Mouse (Mus musculus): ENCODE measurements around the gene Mcidas.
"Not testable (repeated sequence)": the region's sequence is repeated elsewhere in the genome, so short reads cannot be mapped to it uniquely, and the experiment has no call there.

Mcidas gene

DNA sequence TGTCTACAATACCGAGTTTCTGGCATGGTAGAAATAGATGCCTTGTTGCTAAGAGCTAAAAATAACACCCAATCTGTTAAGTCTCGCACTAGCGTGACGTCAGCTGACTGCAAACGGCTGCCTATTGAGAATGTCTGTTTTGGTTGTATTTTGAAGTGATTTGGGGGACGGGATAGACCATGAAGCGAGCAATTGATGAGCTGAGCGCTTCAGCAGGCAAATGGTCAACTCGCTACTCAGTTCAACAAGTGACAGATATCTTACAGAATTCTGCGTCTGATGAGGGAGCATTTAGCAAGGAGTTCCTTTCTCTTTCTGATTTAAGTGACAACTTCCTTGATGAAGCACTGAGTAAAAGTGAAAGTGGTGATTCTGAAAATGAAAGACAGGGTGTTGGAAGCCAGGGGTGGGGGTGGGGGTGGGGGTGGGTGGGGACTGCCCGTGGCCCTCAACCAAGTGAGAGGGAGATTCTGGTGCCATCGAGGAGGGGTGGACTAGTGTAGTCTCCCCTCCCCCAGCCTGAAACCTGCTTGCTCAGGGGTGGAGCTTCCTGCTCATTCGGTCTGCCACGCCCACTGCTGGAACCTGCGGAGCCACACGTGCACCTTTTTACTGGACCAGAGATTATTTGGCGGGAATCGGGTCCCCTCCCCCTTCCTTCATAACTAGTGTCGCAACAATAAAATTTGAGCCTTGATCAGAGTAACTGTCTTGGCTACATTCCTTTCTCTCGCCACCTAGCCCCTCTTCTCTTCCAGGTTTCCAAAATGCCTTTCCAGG lies 19.7 kb downstream of the Mcidas start:
- not testable (repeated sequence) for DNase-seq

DNA sequence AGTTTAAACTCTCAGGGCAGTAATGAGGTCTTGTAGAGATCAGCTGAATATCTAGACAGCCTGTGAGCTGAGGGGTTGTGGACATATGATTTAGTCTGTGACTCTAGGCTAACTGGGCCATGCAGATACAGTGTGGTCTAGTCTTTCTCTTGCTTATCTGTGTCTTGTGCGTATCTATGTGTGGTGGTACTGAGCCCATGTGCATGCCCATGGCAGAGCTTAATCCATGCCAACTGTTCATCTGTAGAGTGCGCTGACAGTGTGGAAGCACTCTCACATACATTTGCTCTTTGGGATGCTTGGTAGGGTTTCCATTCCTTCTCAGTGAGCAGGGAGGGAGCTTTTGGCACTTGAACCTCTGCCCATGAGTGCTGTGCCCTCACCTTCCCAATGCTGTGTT lies 27.9 kb downstream of the Mcidas start:
- DNase-seq: no peak

DNA sequence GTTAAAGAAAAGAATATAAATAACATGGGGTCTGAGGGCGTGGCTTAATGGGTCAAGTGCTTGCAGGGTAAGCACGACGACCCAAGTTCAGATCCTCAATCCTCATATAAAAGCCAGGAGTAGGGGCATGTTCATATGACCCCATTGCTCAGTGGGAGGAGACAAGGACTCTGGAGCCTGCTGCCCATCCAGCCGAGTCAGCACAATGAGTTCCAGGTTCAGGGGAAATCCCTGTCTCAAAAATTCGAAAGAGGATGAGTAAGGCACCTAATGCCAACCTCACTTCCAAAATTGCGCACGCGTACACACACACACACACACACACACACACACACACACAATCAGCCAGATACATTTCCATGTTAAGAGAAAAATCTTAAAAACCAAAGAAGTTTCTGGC lies 28.8 kb downstream of the Mcidas start:
- DNase-seq: no peak

DNA sequence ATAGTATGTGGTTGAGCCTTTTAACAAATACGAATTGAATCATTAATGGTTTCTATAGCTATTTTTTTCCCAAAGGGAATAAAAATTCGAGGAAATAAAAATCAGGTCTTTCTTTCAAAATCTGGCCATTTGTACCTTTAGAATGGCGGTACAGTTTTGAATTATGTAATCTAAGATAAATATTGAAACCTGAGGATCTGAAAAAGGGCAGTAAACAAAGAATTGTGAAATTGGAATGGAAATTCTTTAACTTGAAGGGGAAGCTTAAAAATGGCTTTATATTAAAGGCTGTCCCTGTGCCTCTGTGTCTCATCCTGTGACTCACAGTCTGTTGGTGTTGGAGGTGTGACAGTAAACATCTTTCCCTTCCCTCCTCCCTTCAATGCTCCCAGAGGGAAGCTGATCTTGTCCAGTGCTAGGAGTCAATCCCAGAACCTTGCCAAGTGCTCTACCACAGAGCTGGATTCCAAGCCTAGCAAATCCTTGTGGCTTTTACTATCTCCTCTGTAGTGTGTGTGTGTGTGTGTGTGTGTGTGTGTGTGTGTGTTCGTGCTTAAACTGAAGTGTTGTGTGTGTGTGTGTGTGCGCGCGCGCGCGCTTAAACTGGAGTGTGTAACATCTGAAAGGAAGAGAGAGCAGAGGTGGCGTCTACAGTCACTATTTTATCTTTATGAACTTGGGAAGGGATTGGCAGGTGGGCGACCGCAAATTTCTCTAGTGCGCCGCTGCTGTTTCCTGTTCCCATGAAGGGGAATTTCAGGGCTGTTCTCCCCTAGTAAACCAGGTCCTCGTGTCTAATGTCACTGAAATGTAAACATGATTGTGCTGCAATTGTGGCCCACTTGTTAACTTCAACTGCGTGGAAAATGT lies 29.9 kb downstream of the Mcidas start:
- no peak for DNase-seq

DNA sequence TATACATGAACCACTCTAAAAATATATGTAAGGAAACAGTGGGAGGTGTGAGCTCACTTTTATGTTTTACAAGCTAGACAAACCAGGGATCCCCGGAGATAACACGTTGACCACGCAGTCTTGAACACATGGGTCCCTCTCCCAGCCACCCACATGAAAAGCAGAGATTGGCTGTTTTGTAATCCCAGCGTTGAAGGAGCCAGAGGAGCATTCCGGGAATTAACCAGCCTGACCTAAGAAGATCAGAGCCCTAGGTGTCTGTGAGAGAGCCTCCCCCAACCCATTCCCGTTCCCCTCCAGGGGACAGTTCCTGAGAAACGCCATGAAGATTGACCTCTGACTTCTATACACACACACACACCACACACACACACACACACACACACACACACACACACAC lies 37.7 kb downstream of the Mcidas start:
- DNase-seq: no peak

DNA sequence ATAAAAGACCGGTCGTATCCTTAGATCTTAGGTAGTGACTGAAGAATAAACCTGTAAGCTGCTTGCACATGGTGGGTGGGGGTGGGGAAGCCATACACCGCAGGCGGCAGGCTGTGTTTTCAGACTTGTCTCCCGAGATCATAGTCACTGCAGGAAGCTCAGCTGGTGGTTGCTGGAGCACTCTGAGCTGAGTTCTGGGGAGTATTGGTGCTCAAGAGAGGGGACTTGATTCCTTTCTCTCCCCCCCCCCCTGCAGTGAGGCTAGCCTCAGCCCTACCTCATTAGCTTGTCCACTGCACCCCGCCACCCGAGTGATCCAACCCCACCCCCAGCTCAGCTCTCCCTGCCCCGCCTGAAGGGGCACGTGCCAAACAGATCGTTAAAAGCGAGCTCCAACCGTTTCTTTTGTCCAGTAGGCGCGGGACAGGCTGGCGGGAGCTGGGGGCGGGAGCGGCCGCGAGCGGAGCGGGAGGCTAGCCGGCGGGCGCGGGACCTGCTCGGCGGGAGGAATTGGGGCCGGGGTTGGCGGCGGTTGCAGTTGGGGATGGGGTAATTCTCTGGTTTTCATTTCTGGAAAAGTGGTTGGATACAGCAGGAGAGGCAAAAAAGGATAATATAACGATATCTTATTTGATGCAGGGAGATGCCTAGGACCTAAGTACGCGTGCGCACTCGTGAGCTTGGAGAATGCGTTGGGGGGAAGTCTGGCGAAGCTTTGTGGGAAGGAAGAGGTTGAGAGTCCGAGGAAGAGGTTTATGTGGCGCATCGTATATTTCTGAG lies 38.3 kb downstream of the Mcidas start:
- DNase-seq: peak; percentile 12

DNA sequence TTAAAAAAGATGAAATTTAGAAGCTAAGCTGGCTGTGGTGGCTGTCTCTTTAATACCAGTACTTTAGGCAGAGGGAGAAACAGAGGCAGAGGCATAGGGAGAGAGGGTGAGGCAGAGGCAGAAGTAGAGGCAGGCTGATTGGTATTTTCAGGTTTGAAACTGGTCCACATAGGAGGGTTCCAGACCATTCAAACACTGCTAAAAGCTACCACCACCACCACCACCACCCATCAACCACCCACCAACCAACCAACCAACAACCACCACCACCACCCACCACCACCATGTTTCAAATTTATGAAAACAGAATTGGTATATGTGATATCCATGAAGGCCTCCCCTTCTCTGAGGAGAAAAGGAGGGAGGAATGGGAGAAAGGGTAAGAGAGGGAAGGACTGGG lies 39.2 kb downstream of the Mcidas start:
- DNase-seq: no peak

DNA sequence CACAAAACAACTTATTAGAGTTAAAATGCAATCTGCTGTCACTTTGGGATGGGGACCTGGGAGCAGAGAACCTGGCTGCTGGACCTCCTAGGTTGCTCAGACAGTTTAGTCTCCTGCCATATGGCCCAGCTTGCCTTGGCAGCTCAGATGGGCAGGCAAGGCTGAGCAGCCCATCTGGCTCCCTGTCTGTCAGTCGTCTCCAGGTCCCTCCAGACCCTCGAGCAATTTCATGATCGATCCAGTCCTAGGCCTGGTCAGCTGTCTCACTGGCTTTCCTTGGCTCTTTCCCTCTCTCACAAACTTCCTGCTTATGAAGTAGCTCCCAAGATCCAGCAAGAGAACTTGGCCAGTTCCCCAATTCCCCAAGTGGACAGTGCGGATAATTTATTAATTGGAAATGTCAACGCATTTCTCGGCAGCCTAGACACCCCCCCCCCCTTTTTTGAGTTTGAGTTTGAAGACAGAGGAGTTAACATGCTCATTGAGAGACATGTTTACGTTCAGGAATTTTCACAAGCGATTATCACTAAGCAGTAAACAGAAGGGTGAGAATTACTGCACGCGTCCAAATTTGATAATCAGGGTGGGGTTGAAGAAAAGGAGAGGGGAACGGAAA lies 40.7 kb downstream of the Mcidas start:
- peak; percentile 29 for DNase-seq

DNA sequence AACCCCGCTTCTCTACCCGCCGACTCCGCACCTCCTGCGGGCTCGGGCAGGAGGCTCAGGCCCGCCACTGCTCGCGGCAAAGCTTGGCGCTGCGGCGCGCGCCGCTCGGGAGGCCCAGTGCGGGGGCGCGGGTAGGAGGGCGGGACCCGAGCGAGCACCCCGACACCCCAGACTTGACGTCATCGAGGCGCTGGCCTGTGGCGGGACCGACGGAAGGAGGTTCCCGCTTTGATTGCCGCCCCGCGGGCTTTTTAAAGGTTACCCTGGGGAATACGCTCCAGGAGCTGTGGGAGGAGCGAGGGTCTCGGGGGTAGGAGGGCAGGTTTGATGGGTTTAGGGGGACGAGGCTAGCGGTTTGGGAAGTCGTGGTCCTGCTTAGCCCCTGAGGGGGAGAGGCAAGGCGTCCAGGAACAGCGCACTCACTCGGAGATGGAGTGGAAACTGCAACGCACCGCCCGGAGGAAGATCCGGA lies 41.3 kb downstream of the Mcidas start, which contains the start of gene Cdc20b:
Gene Cdc20b (plus strand): TSS at position 162 of the 472 bp plus-strand sequence.
- DNase-seq: peak; percentile 16

DNA sequence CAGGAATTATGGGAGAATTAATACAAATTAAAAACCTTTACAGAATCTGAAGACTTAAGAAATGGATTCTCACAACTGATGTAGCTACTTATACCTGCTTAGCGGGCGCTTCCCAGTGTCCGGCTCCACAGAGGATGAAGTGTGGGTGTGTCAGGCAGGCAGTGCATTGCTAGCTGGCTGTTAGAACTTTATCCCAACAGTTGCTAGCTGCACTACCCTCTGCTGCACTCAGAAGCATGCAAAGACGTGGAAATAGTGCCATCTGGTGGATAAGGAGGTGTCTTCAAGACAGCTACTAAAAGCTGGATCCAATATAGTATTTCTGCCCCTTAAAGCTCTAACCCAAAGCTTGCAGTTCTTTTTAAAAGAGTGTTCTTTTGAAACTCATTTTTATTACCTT lies 42.2 kb downstream of the Mcidas start:
- peak; percentile 43 for DNase-seq

DNA sequence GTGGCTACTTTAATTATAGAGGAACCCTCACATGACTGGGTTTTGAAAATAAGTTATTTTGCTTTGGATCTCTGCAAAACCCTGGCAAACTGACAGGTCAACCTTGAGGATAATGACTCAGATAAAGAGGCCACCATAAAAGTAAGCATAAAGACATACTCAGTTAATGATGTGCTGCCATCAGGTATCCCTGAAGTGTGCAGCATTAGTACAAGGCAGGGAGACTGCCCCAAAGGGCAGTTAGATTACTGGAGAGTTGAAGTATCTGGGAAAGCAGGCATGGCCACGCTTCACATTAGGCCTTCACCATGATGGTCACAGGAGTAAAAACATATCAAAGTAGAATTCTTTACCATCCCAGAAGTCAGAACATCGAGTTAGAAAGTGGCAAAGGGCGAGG lies 51.2 kb downstream of the Mcidas start:
- no peak for DNase-seq

DNA sequence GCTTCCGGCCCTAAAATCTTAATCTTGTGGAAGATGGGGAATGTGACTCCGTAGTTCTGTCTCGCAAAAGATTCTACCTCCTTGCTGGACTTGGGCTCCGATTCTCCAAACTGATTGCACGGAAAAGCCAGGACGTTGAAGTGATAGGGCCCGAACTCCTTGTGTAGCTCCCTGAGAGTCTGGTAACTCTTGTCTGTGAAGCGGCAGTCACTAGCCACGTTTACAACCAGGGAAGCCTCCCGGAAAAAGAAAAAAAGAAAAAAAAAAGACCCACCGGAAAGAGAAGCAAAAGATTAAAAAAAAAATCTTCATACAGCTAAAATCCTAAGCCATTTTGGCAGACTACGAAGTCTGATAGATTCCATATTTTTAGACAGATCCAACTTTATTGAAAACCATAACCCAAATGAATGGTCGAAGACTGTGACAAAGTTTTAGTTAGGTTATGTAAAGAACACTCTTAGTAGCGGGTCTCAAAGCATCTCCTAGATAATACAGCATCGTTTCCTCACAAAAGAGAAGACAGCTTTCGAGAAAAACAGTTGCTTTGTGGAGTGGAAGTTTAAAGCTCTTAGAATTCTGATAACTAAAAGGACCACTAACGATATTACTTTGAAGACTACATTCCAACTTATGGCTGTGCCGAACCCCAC lies 51.9 kb downstream of the Mcidas start:
- no peak for DNase-seq

DNA sequence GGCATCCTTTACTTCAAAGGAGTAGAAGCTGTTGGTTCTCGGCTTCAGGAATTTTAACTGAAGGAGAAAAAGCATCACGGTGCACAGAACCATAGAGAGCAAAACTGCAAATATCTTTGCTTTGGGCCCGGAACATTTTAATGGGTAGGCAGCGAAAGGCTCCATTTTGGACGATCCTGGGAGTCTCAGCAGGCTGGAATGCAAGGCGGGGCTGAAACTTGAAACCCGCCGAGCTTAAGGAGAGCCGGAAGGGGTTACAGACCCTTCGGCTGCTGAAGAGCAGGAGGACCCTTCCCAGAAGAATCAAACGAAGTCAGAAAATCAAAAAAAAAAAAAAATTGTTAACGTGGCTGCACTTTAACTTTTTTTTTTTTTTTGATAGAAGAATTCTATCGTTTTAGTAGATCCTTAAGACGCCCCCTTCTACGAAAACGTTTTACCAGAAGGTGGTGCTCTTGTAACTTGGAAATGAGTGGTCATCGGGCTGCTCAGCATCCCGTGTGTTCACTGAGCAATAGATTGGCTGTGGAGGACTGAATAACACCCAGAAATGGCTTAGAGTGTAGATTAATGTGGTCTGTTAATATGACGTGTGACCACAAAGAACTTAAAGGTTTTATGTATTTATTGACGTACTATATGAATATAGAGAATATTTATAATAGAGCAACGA lies 52.7 kb downstream of the Mcidas start, which contains the start of gene Gpx8:
Gene Gpx8 (minus strand): TSS at position 200 of the 673 bp plus-strand sequence.
- DNase-seq: no peak

DNA sequence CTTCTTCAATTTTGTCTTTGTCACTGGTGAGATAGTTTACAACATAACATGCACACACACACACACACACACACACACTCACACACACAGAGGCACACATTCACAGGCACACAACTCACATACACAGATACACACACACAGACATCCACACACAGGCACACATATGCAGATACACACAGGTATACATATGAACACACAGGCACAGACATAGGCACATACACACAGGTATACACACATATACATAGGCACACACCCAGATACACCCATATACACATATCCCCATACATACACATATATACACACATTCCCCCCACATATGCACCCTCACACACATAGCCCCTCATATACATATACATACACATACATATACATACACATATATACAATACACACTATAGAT lies 53.4 kb downstream of the Mcidas start:
- no peak for DNase-seq

DNA sequence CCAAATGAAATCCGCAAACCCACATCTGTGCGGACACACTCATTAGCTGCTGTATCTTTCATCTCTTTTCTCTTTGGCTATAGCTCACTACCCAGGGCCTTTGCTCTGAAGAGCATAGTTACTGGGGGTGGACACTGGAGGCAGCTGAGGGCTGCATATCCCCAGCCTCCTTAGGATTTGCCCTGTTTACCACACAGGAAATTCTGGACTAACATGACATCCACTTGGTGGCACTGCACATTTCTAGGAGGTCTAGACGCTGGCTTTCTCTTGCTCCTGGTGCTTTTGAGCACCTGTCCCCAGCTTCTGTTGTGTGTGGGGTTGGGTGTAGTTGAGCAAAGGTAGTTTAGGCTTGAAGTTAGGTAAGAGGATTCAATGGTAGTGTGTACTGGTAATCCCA lies 54.0 kb downstream of the Mcidas start:
- no peak for DNase-seq
